Mouse (Mus musculus): ENCODE data around the gene Ube2m. TPM values are rescaled to one million over a fixed set of nuclear protein-coding genes. Genes with fewer than 3 reads are reported as not detected.

Ube2m gene
- polyA plus RNA-seq, 1 experiment from 2014 or later: 74.0 TPM

DNA sequence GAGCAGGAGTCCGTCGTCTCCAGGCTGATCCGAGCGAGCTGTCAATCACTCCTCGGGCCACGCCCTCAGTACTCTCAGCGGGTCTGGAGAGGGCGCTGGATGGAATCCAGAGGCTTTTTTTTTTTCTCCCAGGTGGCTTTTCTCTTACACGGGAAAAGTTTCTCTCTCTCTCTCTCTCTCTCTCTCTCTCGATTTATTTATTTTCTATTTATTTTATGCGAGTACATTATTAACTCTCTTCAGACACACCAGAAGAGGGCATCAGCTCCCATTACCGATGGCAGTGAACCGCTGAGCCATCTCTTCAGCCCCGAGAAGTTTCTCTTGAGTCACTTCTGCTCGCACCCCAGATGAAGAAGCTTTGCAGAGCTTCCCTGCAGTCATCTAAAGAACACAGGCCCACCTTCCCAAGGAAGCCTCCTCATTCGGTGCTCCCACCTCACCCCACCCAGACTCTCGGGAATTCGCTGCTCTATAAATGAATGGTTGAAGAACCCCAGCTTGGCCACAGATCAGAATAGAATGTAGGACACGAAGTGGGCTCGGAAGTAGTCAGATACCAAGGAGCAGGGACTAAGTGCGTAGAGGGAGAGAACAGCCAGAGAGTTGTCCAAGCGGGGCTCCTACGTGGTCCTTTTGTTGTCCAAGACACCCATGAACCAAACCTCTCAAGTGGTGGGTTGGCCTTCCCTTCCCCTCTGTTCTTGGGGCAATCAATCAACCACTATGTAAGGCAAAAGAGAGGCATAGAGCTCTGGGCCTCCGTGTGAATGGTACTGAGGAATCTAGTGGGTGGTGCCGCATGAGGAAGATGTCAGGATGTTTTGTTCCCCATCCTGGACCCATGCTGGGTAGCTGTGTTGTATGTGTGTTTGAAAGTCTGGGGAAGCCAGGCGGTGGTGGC lies 27.8 kb downstream of the Ube2m start, which contains the start of gene Zbtb45:
Zbtb45 (minus strand) TSS at position 30 of the 904 bp plus-strand sequence.
- H3K4me1 ChIP-seq (ENCODE audit: control insufficient read depth, insufficient read depth, low read length): peaks cover 20% of the 10 kb centered on the region
- 14% methylated on average over 26 of the region's 26 CpGs for WGBS
- H3K9ac ChIP-seq (ENCODE audit: low read depth, low read length): peak within 1 kb of the TSS; percentile 90
- H3K9me3 ChIP-seq (replicated peaks; ENCODE audit: control insufficient read depth, low read length, poor library complexity, severe bottlenecking): no peaks in the 10 kb centered on the region
- peak within 1 kb of the TSS; percentile 96 for H3K27ac ChIP-seq (ENCODE audit: low read length)
- no peaks in the 10 kb centered on the region for H3K27me3 ChIP-seq (ENCODE audit: control insufficient read depth, insufficient read depth, low read depth, low read length)
- peak within 1 kb of the TSS; percentile 80 for H3K4me3 ChIP-seq (ENCODE audit: low read depth, low read length)
- H3K36me3 ChIP-seq (ENCODE audit: control insufficient read depth, insufficient read depth, low read length): peaks cover 19% of the 10 kb centered on the region
- ATAC-seq: no peak
- peak within 1 kb of the TSS; percentile 69 for H3K4me2 ChIP-seq (ENCODE audit: low read length)

GRCm38 (mm10) chr7:13009143-13010004 lies 28.7 kb downstream of the Ube2m start:
- peak overlapping the region; percentile 69 for H3K4me2 ChIP-seq (ENCODE audit: low read length)
- ATAC-seq: peak; percentile 94
- H3K27ac ChIP-seq (ENCODE audit: low read length): peak overlapping the region; percentile 96
- under 1% methylated on average over 42 of the region's 42 CpGs for WGBS
- peak overlapping the region; percentile 80 for H3K4me3 ChIP-seq (ENCODE audit: low read depth, low read length)
- H3K27me3 ChIP-seq (ENCODE audit: control insufficient read depth, insufficient read depth, low read depth, low read length): no peaks in the 10 kb centered on the region
- H3K4me1 ChIP-seq (ENCODE audit: control insufficient read depth, insufficient read depth, low read length): peaks cover 20% of the 10 kb centered on the region
- H3K36me3 ChIP-seq (ENCODE audit: control insufficient read depth, insufficient read depth, low read length): peaks cover 25% of the 10 kb centered on the region
- peak overlapping the region; percentile 90 for H3K9ac ChIP-seq (ENCODE audit: low read depth, low read length)
- no peaks in the 10 kb centered on the region for H3K9me3 ChIP-seq (replicated peaks; ENCODE audit: control insufficient read depth, low read length, poor library complexity, severe bottlenecking)

DNA sequence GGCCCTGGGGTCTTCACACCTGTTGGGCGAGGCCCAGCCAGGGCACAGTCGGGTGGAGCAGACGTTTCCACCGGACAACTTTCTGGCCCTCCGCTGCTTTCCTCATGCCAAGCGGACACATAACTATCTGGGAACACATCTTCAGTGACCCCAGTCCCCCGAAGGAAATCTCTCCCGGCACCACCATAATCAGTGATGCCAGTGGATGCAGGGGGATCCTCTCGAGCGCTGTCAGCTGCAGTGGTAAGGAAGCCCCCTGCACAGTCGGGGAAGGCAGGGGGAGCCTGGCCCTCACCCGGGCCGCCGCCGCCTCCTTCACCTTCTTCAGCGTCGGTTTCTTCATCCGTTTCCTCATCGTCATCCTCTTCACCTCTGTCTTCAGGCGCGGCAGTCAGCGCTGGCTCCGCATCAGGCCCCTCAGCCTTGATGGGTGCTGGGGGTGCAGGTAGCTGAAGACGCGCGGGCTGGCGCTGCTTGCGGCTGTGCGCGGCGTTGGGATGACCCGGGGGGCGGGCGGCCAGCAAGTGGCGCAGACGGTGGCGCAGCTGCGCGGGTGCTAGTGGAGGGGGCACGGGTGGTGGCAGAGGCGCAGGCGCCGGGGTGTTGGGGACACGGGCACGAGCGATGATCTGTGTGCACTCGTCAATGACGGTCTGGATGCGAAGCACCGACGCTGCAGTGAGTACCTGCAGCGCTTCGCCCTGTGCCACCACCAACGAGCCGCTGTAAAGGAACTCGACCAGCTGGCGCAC lies 30.6 kb downstream of the Ube2m start:
- H3K27ac ChIP-seq (ENCODE audit: low read length): no peak overlapping the region
- H3K9ac ChIP-seq (ENCODE audit: low read depth, low read length): peak overlapping the region; percentile 38
- peaks cover 20% of the 10 kb centered on the region for H3K4me1 ChIP-seq (ENCODE audit: control insufficient read depth, insufficient read depth, low read length)
- no peaks in the 10 kb centered on the region for H3K9me3 ChIP-seq (replicated peaks; ENCODE audit: control insufficient read depth, low read length, poor library complexity, severe bottlenecking)
- peak overlapping the region; percentile 21 for H3K4me2 ChIP-seq (ENCODE audit: low read length)
- WGBS: 43% methylated on average over 57 of the region's 57 CpGs
- peaks cover 29% of the 10 kb centered on the region for H3K36me3 ChIP-seq (ENCODE audit: control insufficient read depth, insufficient read depth, low read length)
- ATAC-seq: no peak
- H3K4me3 ChIP-seq (ENCODE audit: low read depth, low read length): no peak overlapping the region
- no peaks in the 10 kb centered on the region for H3K27me3 ChIP-seq (ENCODE audit: control insufficient read depth, insufficient read depth, low read depth, low read length)

DNA sequence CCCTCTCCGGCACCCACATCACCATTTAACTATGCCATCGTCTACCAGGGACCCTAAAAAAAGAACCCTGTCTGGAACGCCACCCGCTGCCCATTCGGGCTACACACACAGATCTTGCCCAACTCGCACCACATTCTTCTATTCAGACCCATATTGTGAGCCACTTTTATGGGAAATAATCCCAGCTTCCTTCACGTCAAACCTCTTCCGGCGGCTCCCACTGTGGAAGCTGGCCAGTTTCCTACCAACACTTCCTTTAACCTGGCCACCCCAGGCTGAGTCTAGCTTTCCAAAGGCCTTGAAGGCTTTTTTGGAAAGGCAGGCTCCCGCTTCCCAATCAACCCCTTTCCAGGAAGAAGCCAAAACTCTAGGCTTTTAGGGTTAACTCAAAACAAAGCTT lies 31.5 kb downstream of the Ube2m start:
- peaks cover 29% of the 10 kb centered on the region for H3K36me3 ChIP-seq (ENCODE audit: control insufficient read depth, insufficient read depth, low read length)
- no peak overlapping the region for H3K4me3 ChIP-seq (ENCODE audit: low read depth, low read length)
- H3K27ac ChIP-seq (ENCODE audit: low read length): no peak overlapping the region
- no peak overlapping the region for H3K4me2 ChIP-seq (ENCODE audit: low read length)
- H3K9ac ChIP-seq (ENCODE audit: low read depth, low read length): no peak overlapping the region
- no peaks in the 10 kb centered on the region for H3K27me3 ChIP-seq (ENCODE audit: control insufficient read depth, insufficient read depth, low read depth, low read length)
- ATAC-seq: no peak
- H3K4me1 ChIP-seq (ENCODE audit: control insufficient read depth, insufficient read depth, low read length): peaks cover 20% of the 10 kb centered on the region
- WGBS: 89% methylated on average over 10 of the region's 10 CpGs
- H3K9me3 ChIP-seq (replicated peaks; ENCODE audit: control insufficient read depth, low read length, poor library complexity, severe bottlenecking): no peaks in the 10 kb centered on the region

DNA sequence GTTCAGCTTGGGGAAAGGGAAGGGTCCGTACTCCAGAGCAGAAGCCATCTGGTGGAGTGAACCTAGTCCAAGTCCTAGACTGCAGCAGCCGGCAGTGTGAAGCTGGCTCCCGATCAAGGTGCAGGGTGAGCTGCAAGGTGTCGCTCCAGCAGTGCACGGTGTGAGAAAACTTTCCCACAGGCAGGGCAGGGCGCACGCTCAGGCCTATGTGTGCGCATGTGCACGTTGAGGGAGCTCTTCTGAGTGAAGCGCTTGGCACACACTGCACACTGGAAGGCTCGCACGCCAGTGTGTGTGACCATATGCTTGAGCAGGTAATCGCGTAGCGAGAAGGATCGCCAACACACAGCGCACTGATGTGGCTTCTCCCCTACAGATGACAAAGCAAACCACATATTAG lies 32.1 kb downstream of the Ube2m start:
- no peaks in the 10 kb centered on the region for H3K27me3 ChIP-seq (ENCODE audit: control insufficient read depth, insufficient read depth, low read depth, low read length)
- ATAC-seq: no peak
- H3K4me1 ChIP-seq (ENCODE audit: control insufficient read depth, insufficient read depth, low read length): peaks cover 20% of the 10 kb centered on the region
- H3K27ac ChIP-seq (ENCODE audit: low read length): no peak overlapping the region
- no peaks in the 10 kb centered on the region for H3K9me3 ChIP-seq (replicated peaks; ENCODE audit: control insufficient read depth, low read length, poor library complexity, severe bottlenecking)
- 89% methylated on average over 17 of the region's 17 CpGs for WGBS
- H3K9ac ChIP-seq (ENCODE audit: low read depth, low read length): 0 out of 2 replicates have a peak overlapping the region, but pooled peaks have one; percentile 4
- H3K4me3 ChIP-seq (ENCODE audit: low read depth, low read length): no peak overlapping the region
- H3K4me2 ChIP-seq (ENCODE audit: low read length): no peak overlapping the region
- H3K36me3 ChIP-seq (ENCODE audit: control insufficient read depth, insufficient read depth, low read length): peaks cover 29% of the 10 kb centered on the region

GRCm38 (mm10) chr7:13003380-13003779 lies 34.7 kb downstream of the Ube2m start:
- peaks cover 29% of the 10 kb centered on the region for H3K36me3 ChIP-seq (ENCODE audit: control insufficient read depth, insufficient read depth, low read length)
- peaks cover 8% of the 10 kb centered on the region for H3K4me1 ChIP-seq (ENCODE audit: control insufficient read depth, insufficient read depth, low read length)
- no peak for ATAC-seq
- 75% methylated on average over 5 of the region's 5 CpGs for WGBS
- H3K4me3 ChIP-seq (ENCODE audit: low read depth, low read length): no peak overlapping the region
- H3K9me3 ChIP-seq (replicated peaks; ENCODE audit: control insufficient read depth, low read length, poor library complexity, severe bottlenecking): no peaks in the 10 kb centered on the region
- no peak overlapping the region for H3K9ac ChIP-seq (ENCODE audit: low read depth, low read length)
- H3K27ac ChIP-seq (ENCODE audit: low read length): no peak overlapping the region
- H3K4me2 ChIP-seq (ENCODE audit: low read length): no peak overlapping the region
- H3K27me3 ChIP-seq (ENCODE audit: control insufficient read depth, insufficient read depth, low read depth, low read length): no peaks in the 10 kb centered on the region

- Histone ChIP-seq H3K27ac (ENCODE audit: low read length) (no peak overlapping the region), H3K9me3 (replicated peaks; ENCODE audit: control insufficient read depth, low read length, poor library complexity, severe bottlenecking) (no peaks in the 10 kb centered on the region), H3K36me3 (ENCODE audit: control insufficient read depth, insufficient read depth, low read length) (peaks cover 19% of the 10 kb centered on the region), H3K4me2 (ENCODE audit: low read length) (no peak overlapping the region), H3K4me3 (ENCODE audit: low read depth, low read length) (no peak overlapping the region), H3K9ac (ENCODE audit: low read depth, low read length) (no peak overlapping the region), H3K4me1 (ENCODE audit: control insufficient read depth, insufficient read depth, low read length) (no peaks in the 10 kb centered on the region), H3K27me3 (ENCODE audit: control insufficient read depth, insufficient read depth, low read depth, low read length) (no peaks in the 10 kb centered on the region)
- no peak for ATAC-seq
- 76% methylated on average over 1 of the region's 1 CpGs for WGBS
Observed at GRCm38 (mm10) chr7:13001584-13001983, 36.5 kb downstream of the Ube2m start.

- ATAC-seq: no peak
- H3K27me3 ChIP-seq (ENCODE audit: control insufficient read depth, insufficient read depth, low read depth, low read length): no peaks in the 10 kb centered on the region
- no peaks in the 10 kb centered on the region for H3K4me1 ChIP-seq (ENCODE audit: control insufficient read depth, insufficient read depth, low read length)
- WGBS: 87% methylated on average over 3 of the region's 3 CpGs
- no peaks in the 10 kb centered on the region for H3K9me3 ChIP-seq (replicated peaks; ENCODE audit: control insufficient read depth, low read length, poor library complexity, severe bottlenecking)
- H3K27ac ChIP-seq (ENCODE audit: low read length): no peak within 1 kb of the TSS
- no peak within 1 kb of the TSS for H3K4me2 ChIP-seq (ENCODE audit: low read length)
- no peak within 1 kb of the TSS for H3K4me3 ChIP-seq (ENCODE audit: low read depth, low read length)
- no peak within 1 kb of the TSS for H3K9ac ChIP-seq (ENCODE audit: low read depth, low read length)
- H3K36me3 ChIP-seq (ENCODE audit: control insufficient read depth, insufficient read depth, low read length): 0 out of 2 replicates have a peak, but pooled peaks cover 4% of the 10 kb centered on the region
Observed at GRCm38 (mm10) chr7:12998851-12999250, 39.2 kb downstream of the Ube2m start, which contains the start of gene Trim28. Trim28 (plus strand) TSS chr7:12999114.
